Mouse (Mus musculus) splenic B cell, adult 2 months (primary cell): ENCODE results near the gene Amt.
"Not testable (repeated sequence)": the region's sequence is repeated elsewhere in the genome, so short reads cannot be mapped to it uniquely, and the experiment has no call there.

Experiments
- DNase-seq: peaks from one replicate; pipeline ENCODE4 v3.0.0-alpha.2; 2011; ENCODE audit warnings: low read depth, low spot score
- H3K27me3 ChIP-seq: 2 replicates; pipeline ENCODE4 v1.6.1; 2012; ENCODE audit warnings: mild to moderate bottlenecking, low read length, moderate library complexity, mixed read lengths; ENCODE audit not compliant: control insufficient read depth, poor library complexity, insufficient read depth, severe bottlenecking
- H3K36me3 ChIP-seq: 2 replicates; pipeline ENCODE4 v1.6.1; 2012; ENCODE audit warnings: mild to moderate bottlenecking, low read length, moderate library complexity, mixed read lengths; ENCODE audit not compliant: control insufficient read depth, poor library complexity, insufficient read depth, severe bottlenecking

Amt gene

GRCm38 (mm10) chr9:108305629-108306520 lies 9.2 kb downstream of the Amt start, which contains the start of the genes Rhoa and Tcta:
Rhoa (plus strand) TSS chr9:108306129.
Tcta (minus strand) TSS chr9:108306160.
- peak; percentile 100 for DNase-seq
- no peaks in the 10 kb centered on the region for H3K27me3 ChIP-seq
- peaks cover 1% of the 10 kb centered on the region; the same call in 1 of the 2 replicates for H3K36me3 ChIP-seq

- Histone ChIP-seq H3K36me3 (peaks cover 1% of the 10 kb centered on the region; the same call in 1 of the 2 replicates), H3K27me3 (no peaks in the 10 kb centered on the region)
- DNase-seq, result peak; percentile 90
These were observed 9.9 kb downstream of the Amt start for GRCm38 (mm10) chr9:108306571-108306980.

GRCm38 (mm10) chr9:108307021-108307807 lies 10.6 kb downstream of the Amt start:
- DNase-seq, result peak; percentile 61
- Histone ChIP-seq H3K36me3 (peaks cover 1% of the 10 kb centered on the region), H3K27me3 (no peaks in the 10 kb centered on the region)

GRCm38 (mm10) chr9:108308141-108308540 lies 11.5 kb downstream of the Amt start:
- Histone ChIP-seq H3K36me3 (no peaks in the 10 kb centered on the region; the same call in none of the 2 replicates), H3K27me3 (no peaks in the 10 kb centered on the region)
- DNase-seq, result no peak

- peaks cover 14% of the 10 kb centered on the region; the same call in 1 of the 2 replicates for H3K36me3 ChIP-seq
- H3K27me3 ChIP-seq, result no peaks in the 10 kb centered on the region
- DNase-seq, result peak; percentile 45
These were observed 20.9 kb downstream of the Amt start for GRCm38 (mm10) chr9:108317572-108317971.

GRCm38 (mm10) chr9:108318462-108318861 lies 21.8 kb downstream of the Amt start:
- Histone ChIP-seq H3K36me3 (peaks cover 14% of the 10 kb centered on the region; the same call in 1 of the 2 replicates), H3K27me3 (no peaks in the 10 kb centered on the region)
- DNase-seq, result no peak

- peaks cover 10% of the 10 kb centered on the region; the same call in 1 of the 2 replicates for H3K36me3 ChIP-seq
- not testable (repeated sequence) for DNase-seq, H3K27me3 ChIP-seq
These were observed 25.4 kb downstream of the Amt start for GRCm38 (mm10) chr9:108322054-108322453.

GRCm38 (mm10) chr9:108324784-108325183 lies 28.1 kb downstream of the Amt start:
- Histone ChIP-seq H3K27me3 (no peaks in the 10 kb centered on the region), H3K36me3 (peaks cover 15% of the 10 kb centered on the region; the same call in 1 of the 2 replicates)
- DNase-seq, result no peak

GRCm38 (mm10) chr9:108325811-108326210 lies 29.2 kb downstream of the Amt start:
- DNase-seq, result no peak

GRCm38 (mm10) chr9:108337848-108338550 lies 41.3 kb downstream of the Amt start:
- no peak for DNase-seq
- Histone ChIP-seq H3K36me3 (peaks cover 5% of the 10 kb centered on the region), H3K27me3 (no peaks in the 10 kb centered on the region)

More at GRCm38 (mm10) chr9:108325811-108326210, 29.2 kb downstream of the Amt start:
- peaks cover 15% of the 10 kb centered on the region; the same call in 1 of the 2 replicates for H3K36me3 ChIP-seq
- no peaks in the 10 kb centered on the region for H3K27me3 ChIP-seq

- Histone ChIP-seq H3K27me3 (no peaks in the 10 kb centered on the region), H3K36me3 (peaks cover 5% of the 10 kb centered on the region)
- DNase-seq, result peak; percentile 16
These were observed 41.9 kb downstream of the Amt start for GRCm38 (mm10) chr9:108338551-108338885.

- DNase-seq, result peak; percentile 91
- peaks cover 5% of the 10 kb centered on the region for H3K36me3 ChIP-seq
- H3K27me3 ChIP-seq, result no peaks in the 10 kb centered on the region
These were observed 42.5 kb downstream of the Amt start, which contains the start of gene Gpx1 for GRCm38 (mm10) chr9:108338886-108339781. Gpx1 (plus strand) TSS chr9:108338903.

- peak; percentile 48 for DNase-seq
- Histone ChIP-seq H3K36me3 (peaks cover 2% of the 10 kb centered on the region), H3K27me3 (no peaks in the 10 kb centered on the region)
These were observed 43.2 kb downstream of the Amt start for GRCm38 (mm10) chr9:108339886-108340257.
